Mouse (Mus musculus) ES-Bruce4 (cell line): ENCODE data around the gene Gm4737.

Experiments used
- CTCF ChIP-seq: IDR thresholded peaks from one replicate; pipeline ENCODE4 v1.8.1; 2011; ENCODE audit warnings: low read depth, low read length
- EP300 ChIP-seq: IDR thresholded peaks from 2 replicates; pipeline ENCODE4 v1.6.1; 2011; ENCODE audit warnings: low read depth, low read length; ENCODE audit not compliant: insufficient read depth
- POLR2A ChIP-seq: IDR thresholded peaks from one replicate; pipeline ENCODE4 v1.8.1; 2011; ENCODE audit warnings: low read length; ENCODE audit not compliant: insufficient read depth

GRCm38 (mm10) chr16:46148661-46149341 lies 6.1 kb downstream of the Gm4737 start:
- TF ChIP-seq CTCF (no peak), POLR2A (no peak), EP300 (no peak)
